Mouse (Mus musculus): Measurements from ENCODE around the gene Spdef. TPM values are rescaled to one million over a fixed set of nuclear protein-coding genes. Genes with fewer than 3 reads are reported as not detected.

Spdef gene
- polyA plus RNA-seq, 1 experiment from 2014 or later = 0.33 TPM

GRCm38 (mm10) chr17:27721125-27721664 lies 7.6 kb downstream of the Spdef start:
- H3K27ac ChIP-seq = no peak overlapping the region
- WGBS = 77% methylated on average over 9 of the region's 9 CpGs
- no peak overlapping the region for H3K4me3 ChIP-seq
- peaks cover 26% of the 10 kb centered on the region for H3K4me1 ChIP-seq
- no peaks in the 10 kb centered on the region for H3K9me3 ChIP-seq
- DNase-seq (ENCODE audit: low spot score) = no peak
- H3K36me3 ChIP-seq = no peaks in the 10 kb centered on the region
- peaks cover 84% of the 10 kb centered on the region for H3K27me3 ChIP-seq (ENCODE audit: insufficient read depth, poor library complexity, severe bottlenecking)

GRCm38 (mm10) chr17:27720326-27720725 lies 8.4 kb downstream of the Spdef start:
- Histone ChIP-seq H3K9me3 (no peaks in the 10 kb centered on the region), H3K27me3 (ENCODE audit: insufficient read depth, poor library complexity, severe bottlenecking) (peaks cover 80% of the 10 kb centered on the region), H3K4me1 (peaks cover 17% of the 10 kb centered on the region), H3K4me3 (no peak overlapping the region), H3K27ac (no peak overlapping the region), H3K36me3 (no peaks in the 10 kb centered on the region)
- no peak for DNase-seq (ENCODE audit: low spot score)
- WGBS = 58% methylated on average over 9 of the region's 9 CpGs

- H3K27me3 ChIP-seq (ENCODE audit: insufficient read depth, poor library complexity, severe bottlenecking) = peaks cover 81% of the 10 kb centered on the region
- WGBS = 61% methylated on average over 14 of the region's 14 CpGs
- H3K27ac ChIP-seq = no peak overlapping the region
These were observed 9.1 kb downstream of the Spdef start for GRCm38 (mm10) chr17:27719663-27720062.

GRCm38 (mm10) chr17:27718250-27718649 lies 10.5 kb downstream of the Spdef start:
- no peak for DNase-seq (ENCODE audit: low spot score)
- 61% methylated on average over 5 of the region's 5 CpGs for WGBS

More at GRCm38 (mm10) chr17:27719663-27720062, 9.1 kb downstream of the Spdef start:
- Histone ChIP-seq H3K4me1 (peaks cover 11% of the 10 kb centered on the region), H3K4me3 (no peak overlapping the region), H3K9me3 (no peaks in the 10 kb centered on the region), H3K36me3 (no peaks in the 10 kb centered on the region)
- DNase-seq (ENCODE audit: low spot score) = no peak

GRCm38 (mm10) chr17:27716804-27717203 lies 12.0 kb downstream of the Spdef start:
- H3K36me3 ChIP-seq = no peaks in the 10 kb centered on the region
- DNase-seq (ENCODE audit: low spot score) = no peak
- no peaks in the 10 kb centered on the region for H3K9me3 ChIP-seq
- H3K27me3 ChIP-seq (ENCODE audit: insufficient read depth, poor library complexity, severe bottlenecking) = peaks cover 91% of the 10 kb centered on the region
- WGBS = 2% methylated on average over 16 of the region's 16 CpGs
- H3K27ac ChIP-seq = peak overlapping the region; percentile 18; the same call in 1 of the 2 replicates
- H3K4me1 ChIP-seq = peaks cover 11% of the 10 kb centered on the region
- peak overlapping the region; percentile 52 for H3K4me3 ChIP-seq

More at GRCm38 (mm10) chr17:27718250-27718649, 10.5 kb downstream of the Spdef start:
- Histone ChIP-seq H3K4me1 (peaks cover 11% of the 10 kb centered on the region), H3K4me3 (no peak overlapping the region), H3K9me3 (no peaks in the 10 kb centered on the region), H3K27me3 (ENCODE audit: insufficient read depth, poor library complexity, severe bottlenecking) (peaks cover 86% of the 10 kb centered on the region), H3K27ac (no peak overlapping the region), H3K36me3 (no peaks in the 10 kb centered on the region)

GRCm38 (mm10) chr17:27712832-27713231 lies 15.9 kb downstream of the Spdef start:
- Histone ChIP-seq H3K9me3 (no peaks in the 10 kb centered on the region), H3K4me3 (no peak overlapping the region), H3K4me1 (peaks cover 21% of the 10 kb centered on the region), H3K36me3 (no peaks in the 10 kb centered on the region), H3K27me3 (ENCODE audit: insufficient read depth, poor library complexity, severe bottlenecking) (peaks cover 84% of the 10 kb centered on the region), H3K27ac (no peak overlapping the region)
- no peak for DNase-seq (ENCODE audit: low spot score)
- 81% methylated on average over 1 of the region's 1 CpGs for WGBS

GRCm38 (mm10) chr17:27709650-27710049 lies 19.1 kb downstream of the Spdef start:
- H3K9me3 ChIP-seq = no peaks in the 10 kb centered on the region
- no peak for DNase-seq (ENCODE audit: low spot score)
- H3K4me1 ChIP-seq = peaks cover 16% of the 10 kb centered on the region
- H3K4me3 ChIP-seq = no peak overlapping the region
- H3K27me3 ChIP-seq (ENCODE audit: insufficient read depth, poor library complexity, severe bottlenecking) = peaks cover 89% of the 10 kb centered on the region
- no peak overlapping the region for H3K27ac ChIP-seq
- H3K36me3 ChIP-seq = no peaks in the 10 kb centered on the region
- WGBS = 76% methylated on average over 5 of the region's 5 CpGs

- H3K4me1 ChIP-seq = peaks cover 16% of the 10 kb centered on the region
- no peaks in the 10 kb centered on the region for H3K36me3 ChIP-seq
- peak overlapping the region; percentile 31; the same call in 1 of the 2 replicates for H3K27ac ChIP-seq
- DNase-seq (ENCODE audit: low spot score) = peak; percentile 97
- peak overlapping the region; percentile 52 for H3K4me3 ChIP-seq
- H3K27me3 ChIP-seq (ENCODE audit: insufficient read depth, poor library complexity, severe bottlenecking) = peaks cover 83% of the 10 kb centered on the region
- 6% methylated on average over 25 of the region's 25 CpGs for WGBS
- H3K9me3 ChIP-seq = no peaks in the 10 kb centered on the region
These were observed 20.6 kb downstream of the Spdef start for GRCm38 (mm10) chr17:27707954-27708661.

- Histone ChIP-seq H3K4me1 (peaks cover 26% of the 10 kb centered on the region), H3K9me3 (no peaks in the 10 kb centered on the region), H3K27me3 (ENCODE audit: insufficient read depth, poor library complexity, severe bottlenecking) (peaks cover 77% of the 10 kb centered on the region), H3K27ac (no peak overlapping the region), H3K36me3 (no peaks in the 10 kb centered on the region), H3K4me3 (no peak overlapping the region)
- 25% methylated on average over 10 of the region's 10 CpGs for WGBS
- no peak for DNase-seq (ENCODE audit: low spot score)
These were observed 23.1 kb downstream of the Spdef start for GRCm38 (mm10) chr17:27705661-27706060.

- DNase-seq (ENCODE audit: low spot score) = no peak
- Histone ChIP-seq H3K27me3 (ENCODE audit: insufficient read depth, poor library complexity, severe bottlenecking) (peaks cover 63% of the 10 kb centered on the region), H3K9me3 (peaks cover 10% of the 10 kb centered on the region; the same call in 1 of the 2 replicates), H3K4me3 (no peak overlapping the region), H3K36me3 (no peaks in the 10 kb centered on the region), H3K27ac (no peak overlapping the region), H3K4me1 (peaks cover 27% of the 10 kb centered on the region)
- 63% methylated on average over 5 of the region's 5 CpGs for WGBS
These were observed 24.7 kb downstream of the Spdef start for GRCm38 (mm10) chr17:27703961-27704621.

GRCm38 (mm10) chr17:27702518-27702917 lies 26.2 kb downstream of the Spdef start:
- Histone ChIP-seq H3K36me3 (no peaks in the 10 kb centered on the region), H3K27ac (peak overlapping the region; percentile 45; the same call in 1 of the 2 replicates), H3K4me1 (peaks cover 15% of the 10 kb centered on the region), H3K9me3 (peaks cover 12% of the 10 kb centered on the region; the same call in 1 of the 2 replicates), H3K27me3 (ENCODE audit: insufficient read depth, poor library complexity, severe bottlenecking) (peaks cover 56% of the 10 kb centered on the region), H3K4me3 (peak overlapping the region; percentile 53)
- WGBS = 3% methylated on average over 34 of the region's 34 CpGs
- DNase-seq (ENCODE audit: low spot score) = no peak

- Histone ChIP-seq H3K27me3 (ENCODE audit: insufficient read depth, poor library complexity, severe bottlenecking) (peaks cover 50% of the 10 kb centered on the region), H3K9me3 (peaks cover 12% of the 10 kb centered on the region; the same call in 1 of the 2 replicates), H3K27ac (no peak overlapping the region), H3K4me3 (no peak overlapping the region), H3K36me3 (no peaks in the 10 kb centered on the region), H3K4me1 (peaks cover 12% of the 10 kb centered on the region)
- DNase-seq (ENCODE audit: low spot score) = no peak
- WGBS = 61% methylated on average over 6 of the region's 6 CpGs
These were observed 26.9 kb downstream of the Spdef start for GRCm38 (mm10) chr17:27701856-27702255.

- Histone ChIP-seq H3K27me3 (ENCODE audit: insufficient read depth, poor library complexity, severe bottlenecking) (peaks cover 39% of the 10 kb centered on the region), H3K9me3 (peaks cover 12% of the 10 kb centered on the region; the same call in 1 of the 2 replicates), H3K4me1 (peaks cover 12% of the 10 kb centered on the region), H3K27ac (no peak overlapping the region), H3K4me3 (no peak overlapping the region), H3K36me3 (no peaks in the 10 kb centered on the region)
- DNase-seq (ENCODE audit: low spot score) = no peak
- 74% methylated on average over 2 of the region's 2 CpGs for WGBS
These were observed 27.9 kb downstream of the Spdef start for GRCm38 (mm10) chr17:27700812-27701211.

All from heart, embryonic 10.5 days (tissue).